In the genomic region with DNA sequence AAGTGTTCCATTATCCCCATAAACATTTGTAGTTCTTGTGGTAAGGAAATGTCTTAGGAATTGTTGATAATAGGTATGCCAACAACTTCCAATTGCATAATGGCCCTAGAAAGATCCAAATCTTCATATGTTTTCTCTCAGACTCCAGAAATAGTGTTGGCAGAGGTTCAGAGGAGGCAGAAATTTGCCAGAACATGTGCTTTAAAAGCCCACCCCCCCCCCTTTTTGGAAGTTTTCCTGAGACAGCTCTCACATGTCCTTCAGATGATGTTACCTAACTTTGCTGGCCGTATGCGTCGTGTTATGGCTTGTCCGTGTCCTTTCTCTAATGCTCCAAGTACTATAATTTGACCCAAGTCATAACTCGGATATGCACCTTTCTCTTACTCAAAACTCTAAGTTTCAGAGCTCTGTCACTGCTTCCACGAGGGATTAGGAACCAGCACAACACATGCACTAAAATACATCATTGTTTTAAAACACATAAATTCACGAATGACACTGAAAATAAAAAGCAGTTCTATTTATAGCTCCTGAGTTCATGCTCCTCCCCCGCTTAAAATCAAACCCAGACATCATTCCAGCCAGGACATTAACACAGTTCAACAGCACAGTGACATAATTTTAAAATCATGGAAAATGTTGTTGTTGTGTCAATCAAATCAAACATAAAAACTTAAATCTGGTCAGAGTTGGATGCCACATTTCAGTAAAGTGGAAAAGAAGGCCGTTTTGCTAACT, we compare ENCODE assay signal across 9 mouse cellular contexts.
A peak's percentile ranks its signal among the peaks of the same experiment; 100 is the strongest.
DNase-seq lines count a peak whose midpoint lies in the region; ATAC-seq and TF ChIP-seq lines count a peak whose summit lies in the region.
"Had no signal": no experiment of that assay in that cellular context is flagged by ENCODE, and none has a peak within 500 bp of the region (broad histone marks: within the 10 kb centered on the region; RNA-seq: fewer than 3 reads in every experiment).

No protein-coding gene starts in this region.

- no peak for TF ChIP-seq POLR2A in brain, embryonic 14.5 days (IDR thresholded peaks at IDR 0.05; ENCODE audit: borderline replicate concordance, extremely low read depth, insufficient read depth, insufficient read length, poor library complexity, severe bottlenecking)

- no peaks in the 10 kb centered on the region for H3K9me3 ChIP-seq in forebrain, embryonic 14.5 days (replicated peaks; ENCODE audit: control insufficient read depth, low read length)
- no peaks in the 10 kb centered on the region for H3K9me3 ChIP-seq in forebrain, embryonic 12.5 days
- H3K9me3 ChIP-seq in lung, embryonic 15.5 days = no peaks in the 10 kb centered on the region

- 83% methylated on average over 9 of the region's 9 CpGs for WGBS in forebrain, embryonic 14.5 days
- 76% methylated on average over 9 of the region's 9 CpGs for WGBS in forebrain, embryonic 12.5 days
- 49% methylated on average over 9 of the region's 9 CpGs for WGBS in lung, embryonic 15.5 days

- H3K27me3 ChIP-seq in forebrain, embryonic 14.5 days (replicated peaks; ENCODE audit: control insufficient read depth, insufficient read depth, low read length) = no peaks in the 10 kb centered on the region
- no peaks in the 10 kb centered on the region for H3K27me3 ChIP-seq in forebrain, embryonic 12.5 days
- no peaks in the 10 kb centered on the region for H3K27me3 ChIP-seq in lung, embryonic 15.5 days

- H3K4me3 ChIP-seq in forebrain, embryonic 14.5 days (ENCODE audit: low read depth, low read length) = no peak overlapping the region
- no peak overlapping the region for H3K4me3 ChIP-seq in forebrain, embryonic 12.5 days (replicated peaks)
- no peak overlapping the region for H3K4me3 ChIP-seq in lung, embryonic 15.5 days

- ATAC-seq in forebrain, embryonic 14.5 days = no peak
- ATAC-seq in forebrain, embryonic 12.5 days (ENCODE audit: low FRiP score) = no peak
- ATAC-seq in lung, embryonic 15.5 days (ENCODE audit: borderline replicate concordance, extremely low read depth, low FRiP score, low TSS enrichment) = peak; percentile 59; the same call in 1 of the 2 replicates
- ATAC-seq in cerebellum, adult (ENCODE audit: insufficient number of reproducible peaks, low FRiP score, low TSS enrichment) = no peak
- ATAC-seq: CD4-positive, CD25-positive, alpha-beta regulatory T cell, adult 4 months had no signal

- H3K27ac ChIP-seq in forebrain, embryonic 14.5 days (ENCODE audit: low read depth, low read length) = no peak overlapping the region
- no peak overlapping the region for H3K27ac ChIP-seq in forebrain, embryonic 12.5 days
- H3K27ac ChIP-seq in lung, embryonic 15.5 days = peak overlapping the region; percentile 47

- peak; percentile 6 for DNase-seq in forebrain, embryonic 14.5 days (ENCODE audit: low spot score)
- DNase-seq in brain, embryonic 14.5 days (ENCODE audit: low read depth) = peak; percentile 16
- DNase-seq in gastrocnemius, postnatal 25 days = peak; percentile 38
- DNase-seq in left cerebral cortex, adult 8-10 months (ENCODE audit: low spot score in 2 of 2) = no peak
- DNase-seq in Muller cell, postnatal 12 days (ENCODE audit: inconsistent ontology term) = no peak

- no peaks in the 10 kb centered on the region for H3K4me1 ChIP-seq in forebrain, embryonic 14.5 days (ENCODE audit: control insufficient read depth, insufficient read depth, low read length)
- H3K4me1 ChIP-seq in forebrain, embryonic 12.5 days = no peaks in the 10 kb centered on the region
- 0 out of 2 replicates have a peak, but pooled peaks cover 3% of the 10 kb centered on the region for H3K4me1 ChIP-seq in lung, embryonic 15.5 days

- no peak overlapping the region for H3K4me2 ChIP-seq in forebrain, embryonic 14.5 days (ENCODE audit: low read length)
- no peak overlapping the region for H3K4me2 ChIP-seq in forebrain, embryonic 12.5 days
- H3K4me2 ChIP-seq in lung, embryonic 15.5 days = no peak overlapping the region

- TF ChIP-seq CTCF in brain, embryonic 14.5 days (IDR thresholded peaks at IDR 0.05; ENCODE audit: borderline replicate concordance, extremely low read depth, insufficient read depth, insufficient read length) = no peak

- no peak overlapping the region for H3K9ac ChIP-seq in forebrain, embryonic 14.5 days (ENCODE audit: low read length)
- H3K9ac ChIP-seq in forebrain, embryonic 12.5 days = no peak overlapping the region
- H3K9ac ChIP-seq in lung, embryonic 15.5 days = no peak overlapping the region

- H3K36me3 ChIP-seq in forebrain, embryonic 14.5 days (ENCODE audit: control insufficient read depth, insufficient read depth, low read length) = no peaks in the 10 kb centered on the region
- H3K36me3 ChIP-seq in forebrain, embryonic 12.5 days (replicated peaks) = no peaks in the 10 kb centered on the region
- H3K36me3 ChIP-seq in lung, embryonic 15.5 days = no peaks in the 10 kb centered on the region

Comparison
In these comparisons a context has a peak if more than half of its experiments do, and no peak if none do; other contexts are left out.
1. DNase-seq: peak in forebrain, embryonic 14.5 days (single experiment), brain, embryonic 14.5 days (single experiment) and gastrocnemius, postnatal 25 days (single experiment); none in left cerebral cortex, adult 8-10 months (0 of 2) and Muller cell, postnatal 12 days (single experiment).